ENCODE assay signal across 20 mouse cellular contexts in genomic region chr13:64117442-64117841, GRCm38 (mm10). TPM values are rescaled to one million over a fixed set of nuclear protein-coding genes. Genes with fewer than 3 reads are reported as not detected.
DNase-seq lines count a peak whose midpoint lies in the region; ATAC-seq and TF ChIP-seq lines count a peak whose summit lies in the region.
"Had no signal": no experiment of that assay in that cellular context is flagged by ENCODE, and none has a peak within 500 bp of the region (broad histone marks: within the 10 kb centered on the region; RNA-seq: fewer than 3 reads in every experiment).

No protein-coding gene starts in this region.

- H3K27ac ChIP-seq in layer of hippocampus, adult 2 months, result no peak overlapping the region
- H3K27ac ChIP-seq: embryonic facial prominence, embryonic 13.5 days; forebrain, embryonic 13.5 days; heart, embryonic 13.5 days; hindbrain, embryonic 13.5 days; kidney, embryonic 15.5 days had no signal

- peak; percentile 45 for DNase-seq in CD4-positive, CD25-positive, alpha-beta regulatory T cell, adult 2 months (ENCODE audit: low read depth, low spot score)
- no peak for DNase-seq in layer of hippocampus, adult 2 months (ENCODE audit: low spot score in 2 of 2)
- no peak for DNase-seq in layer of hippocampus, adult 9-10 months (ENCODE audit: low spot score)
- DNase-seq in 3T3-L1 (ENCODE audit: low read depth, low spot score), result peak; percentile 40
- no peak for DNase-seq in Patski (ENCODE audit: low read depth, low spot score)
- no peak for DNase-seq in spleen, postnatal 4 days (ENCODE audit: low spot score in 2 of 2)
- DNase-seq in layer of hippocampus, adult 8-10 months (ENCODE audit: low spot score in 2 of 2), result no peak
- DNase-seq: adrenal gland, postnatal 25 days; cerebellum, postnatal 36 days; layer of hippocampus, postnatal 36 days had no signal

- no peak overlapping the region for H3K4me3 ChIP-seq in layer of hippocampus, adult 2 months
- H3K4me3 ChIP-seq: embryonic facial prominence, embryonic 13.5 days; forebrain, embryonic 13.5 days; heart, embryonic 13.5 days; hindbrain, embryonic 13.5 days; kidney, embryonic 15.5 days had no signal

- CTCF ChIA-PET in Patski (lab: Charles Lee), result interaction anchor here (1.2 to 2.0 kb wide), 6 partner anchors 9 to 34 kb away, joined by 3 to 10 read pairs (median 3); no protein-coding TSS in a partner anchor

- no peak for ATAC-seq in CD4-positive, CD25-positive, alpha-beta regulatory T cell, adult 4 months
- ATAC-seq in Patski, result no peak
- ATAC-seq: forebrain, embryonic 13.5 days had no signal

- no peaks in the 10 kb centered on the region for H3K27me3 ChIP-seq in Patski
- H3K27me3 ChIP-seq: embryonic facial prominence, embryonic 13.5 days; forebrain, embryonic 13.5 days; heart, embryonic 13.5 days; hindbrain, embryonic 13.5 days; kidney, embryonic 15.5 days had no signal

- POLR2A ChIA-PET in Patski (lab: Charles Lee), result interaction anchor here (0.6 to 0.8 kb wide), 2 partner anchors 11 to 555 kb away, joined by 4 to 5 read pairs; no protein-coding TSS in a partner anchor

- peak; percentile 61 for TF ChIP-seq CTCF in layer of hippocampus, adult 2 months (conservative IDR thresholded peaks at IDR 0.05)
- peak; percentile 64 for TF ChIP-seq CTCF in Patski (IDR thresholded peaks at IDR 0.05)

- in situ Hi-C loops in Patski (cut with MboI; ENCODE audit: low pct_unique_long_range_greater_than_20kb), result no loop called here

RNA-seq across cellular contexts. Expression of gene Slc35d2, which starts 11.7 kb away (rescaled TPM):
- 10 to 100 TPM; 48.4 to 49.7 TPM for polyA plus RNA-seq in CD4-positive, CD25-positive, alpha-beta regulatory T cell, adult 4 months (2017; shearing (Covaris generic))
- total RNA-seq in layer of hippocampus, adult 2 months (2021), result 1 to 10 TPM in 1 of 2 experiments, under 1 TPM in 1; 0.69 to 1.1 TPM
- 12.6 TPM for polyA plus RNA-seq in Patski (2021)
- 1 to 10 TPM in 3 of 4 experiments, under 1 TPM in 1; 0.52 to 2.0 (median 1.2) TPM for total RNA-seq in layer of hippocampus, adult 8-10 months (2022)

RNA-seq across cellular contexts. Expression of gene Hsd17b3, which starts 28.4 kb away (rescaled TPM):
- not detected for polyA plus RNA-seq in CD4-positive, CD25-positive, alpha-beta regulatory T cell, adult 4 months (2017; shearing (Covaris generic))
- not detected for total RNA-seq in layer of hippocampus, adult 2 months (2021)
- not detected for polyA plus RNA-seq in Patski (2021)
- not detected for total RNA-seq in layer of hippocampus, adult 8-10 months (2022)
- total RNA-seq: gastrocnemius, adult 8-10 months; layer of hippocampus, postnatal 36 days; monocyte, adult 5-6 weeks had no signal
- polyA plus RNA-seq: embryonic facial prominence, embryonic 13.5 days; forebrain, embryonic 13.5 days; heart, embryonic 13.5 days; hindbrain, embryonic 13.5 days; kidney, embryonic 15.5 days; limb, embryonic 14.5 days; stomach, embryonic 16.5 days had no signal

RNA-seq across cellular contexts. Expression of gene Zfp367, which starts 35.6 kb away (rescaled TPM):
- 1 to 10 TPM; 7.8 to 8.7 TPM for polyA plus RNA-seq in CD4-positive, CD25-positive, alpha-beta regulatory T cell, adult 4 months (2017; shearing (Covaris generic))
- total RNA-seq in layer of hippocampus, adult 2 months (2021), result 10 to 100 TPM; 15.9 to 18.7 TPM
- 23.3 TPM for polyA plus RNA-seq in Patski (2021)
- total RNA-seq in layer of hippocampus, adult 8-10 months (2022), result 10 to 100 TPM; 13.6 to 22.2 (median 15.2) TPM

RNA-seq across cellular contexts. Expression of gene Habp4, which starts 44.2 kb away (rescaled TPM):
- polyA plus RNA-seq in CD4-positive, CD25-positive, alpha-beta regulatory T cell, adult 4 months (2017; shearing (Covaris generic)), result 1 to 10 TPM; 2.8 to 4.0 TPM
- 100 to 1,000 TPM; 147 to 149 TPM for total RNA-seq in layer of hippocampus, adult 2 months (2021)
- polyA plus RNA-seq in Patski (2021), result 65.7 TPM
- 100 to 1,000 TPM; 139 to 153 (median 147) TPM for total RNA-seq in layer of hippocampus, adult 8-10 months (2022)

Comparison
In these comparisons a context has a peak if more than half of its experiments do, and no peak if none do; other contexts are left out.
1. DNase-seq: peak in CD4-positive, CD25-positive, alpha-beta regulatory T cell, adult 2 months (single experiment) and 3T3-L1 (single experiment); none in layer of hippocampus, adult 2 months (0 of 2), layer of hippocampus, adult 9-10 months (single experiment), Patski (single experiment), spleen, postnatal 4 days (0 of 2) and layer of hippocampus, adult 8-10 months (0 of 2).